Mouse (Mus musculus) C2C12 (cell line): Measurements from ENCODE around the gene Slc25a35.

Source experiments
- CEBPB ChIP-seq: IDR thresholded peaks from one replicate; pipeline ENCODE4 v1.6.1; 2011; ENCODE audit warnings: low read depth, mild to moderate bottlenecking, control low read depth, moderate library complexity
- CTCF ChIP-seq: IDR thresholded peaks from one replicate; pipeline ENCODE4 v1.5.1; 2011; ENCODE audit not compliant: control insufficient read depth, insufficient read depth, insufficient read length
- MYOD1 ChIP-seq: IDR thresholded peaks from one replicate; pipeline ENCODE4 v1.6.1; 2011; ENCODE audit warnings: low read depth; ENCODE audit not compliant: control insufficient read depth, insufficient read length
- MYOG ChIP-seq: IDR thresholded peaks from one replicate; pipeline ENCODE4 v1.6.1; 2011; ENCODE audit not compliant: control insufficient read depth, insufficient read length; ENCODE audit errors: extremely low read depth
- USF1 ChIP-seq: IDR thresholded peaks from one replicate; pipeline ENCODE4 v1.6.1; 2011; ENCODE audit warnings: low read depth, mild to moderate bottlenecking, control low read depth, moderate library complexity

GRCm38 (mm10) chr11:69016755-69017154 is 48.8 kb downstream of the Slc25a35 start:
- TF ChIP-seq CTCF (no peak), MYOG (no peak), USF1 (no peak), MYOD1 (no peak), CEBPB (no peak)
